Mouse (Mus musculus) heart, embryonic 13.5 days (tissue): Measurements from ENCODE around the gene Srrd. TPM values are rescaled to one million over a fixed set of nuclear protein-coding genes. Genes with fewer than 3 reads are reported as not detected.
A peak's percentile ranks its signal among the peaks of the same experiment; 100 is the strongest.

Source experiments
- ATAC-seq: fragments of 200-750 bp; cut with Nextera tagmentation; 2 replicates; pipeline ENCODE4 v1.8.0; 2017; ENCODE audit warnings: moderate TSS enrichment; ENCODE audit not compliant: insufficient number of reproducible peaks, low FRiP score, low TSS enrichment; ENCODE audit errors: extremely low read depth
- H3K27ac ChIP-seq: fragments of 300-500 bp; sonication (generic); replicated peaks from 2 replicates; pipeline ENCODE4 v1.5.1; 2015; ENCODE audit warnings: moderate library complexity, mild to moderate bottlenecking, inconsistent platforms
- H3K27me3 ChIP-seq: fragments of 300-500 bp; sonication (generic); replicated peaks from 2 replicates; pipeline ENCODE4 v1.6.1; 2015; ENCODE audit warnings: mild to moderate bottlenecking, inconsistent platforms
- H3K36me3 ChIP-seq: fragments of 300-500 bp; sonication (generic); 2 replicates; pipeline ENCODE4 v1.6.1; 2015; ENCODE audit warnings: mild to moderate bottlenecking, inconsistent platforms
- H3K4me1 ChIP-seq: fragments of 300-500 bp; sonication (generic); 2 replicates; pipeline ENCODE4 v1.6.1; 2015; ENCODE audit warnings: inconsistent platforms
- H3K4me2 ChIP-seq: fragments of 300-500 bp; sonication (generic); 2 replicates; pipeline ENCODE4 v1.6.1; 2015; ENCODE audit warnings: inconsistent platforms, mild to moderate bottlenecking, moderate library complexity
- H3K4me3 ChIP-seq: fragments of 300-500 bp; sonication (generic); 2 replicates; pipeline ENCODE4 v1.5.1; 2015; ENCODE audit warnings: moderate library complexity, mild to moderate bottlenecking, inconsistent platforms
- H3K9ac ChIP-seq: fragments of 300-500 bp; sonication (generic); 2 replicates; pipeline ENCODE4 v1.6.1; 2015; ENCODE audit warnings: inconsistent platforms, mild to moderate bottlenecking, moderate library complexity
- H3K9me3 ChIP-seq: fragments of 300-500 bp; sonication (generic); 2 replicates; pipeline ENCODE4 v1.6.1; 2016; ENCODE audit warnings: inconsistent platforms
- WGBS: fragments of 180-500 bp; shearing (Covaris S2); methylation state at CpG from one replicate; pipeline ENCODE4 v1.1.7; 2015; ENCODE audit warnings: mixed read lengths; 5-methylcytosine and 5-hydroxymethylcytosine counted together
- polyA plus RNA-seq: library from polyadenylated mRNA; unstranded; fragments of >200 nt; fragmentation: Nextera tagmentation; extraction: Ambion mirVana; gene quantifications from 2 replicates; pipeline ENCODE4 v1.2.1, GENCODE M21; 2015

Gene Srrd
- 24.0 and 25.8 TPM in 2 replicates for polyA plus RNA-seq

GRCm38 (mm10) chr5:112342463-112343204, at the start of gene Srrd, which contains the start of gene Hps4:
Gene Srrd (minus strand): TSS chr5:112343040.
Gene Hps4 (plus strand): TSS chr5:112343083.
- peak; percentile 60 for ATAC-seq
- Histone ChIP-seq H3K9ac (peak within 1 kb of the TSS; percentile 93), H3K27ac (peak within 1 kb of the TSS; percentile 21), H3K9me3 (no peaks in the 10 kb centered on the region), H3K36me3 (peaks cover 53% of the 10 kb centered on the region), H3K27me3 (no peaks in the 10 kb centered on the region), H3K4me3 (peak within 1 kb of the TSS; percentile 75), H3K4me2 (peak within 1 kb of the TSS; percentile 86), H3K4me1 (peaks cover 20% of the 10 kb centered on the region)
- WGBS: 1% methylated on average over 56 of the region's 64 CpGs

GRCm38 (mm10) chr5:112391676-112392323, 49.0 kb upstream of the Srrd start:
- Histone ChIP-seq H3K4me1 (peaks cover 9% of the 10 kb centered on the region), H3K9me3 (no peaks in the 10 kb centered on the region), H3K27me3 (peaks cover 95% of the 10 kb centered on the region), H3K36me3 (no peaks in the 10 kb centered on the region), H3K4me3 (no peak overlapping the region), H3K9ac (no peak overlapping the region), H3K27ac (no peak overlapping the region), H3K4me2 (no peak overlapping the region)
- no peak for ATAC-seq
- 50% methylated on average over 27 of the region's 27 CpGs for WGBS

DNA sequence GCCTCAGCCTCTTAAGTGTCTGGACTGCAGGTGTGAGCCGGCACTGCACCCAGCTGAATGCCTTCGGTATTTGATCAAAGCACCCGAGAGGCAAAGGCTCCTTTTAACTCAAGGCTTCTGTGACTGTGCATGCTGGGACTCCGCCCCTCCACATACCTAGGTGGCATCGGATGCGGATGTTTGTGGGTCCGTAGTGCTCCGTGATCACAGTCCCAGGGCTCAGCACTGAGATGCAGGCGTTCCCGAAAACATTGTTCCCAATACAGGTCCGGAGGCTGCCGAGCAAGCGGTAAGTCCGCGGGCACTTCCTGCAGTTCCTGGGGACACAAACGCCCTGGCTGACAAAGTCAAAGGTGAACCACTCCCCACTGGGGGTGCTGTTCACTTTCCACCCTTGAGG, 48.2 kb upstream of the Srrd start:
- Histone ChIP-seq H3K9me3 (no peaks in the 10 kb centered on the region), H3K36me3 (no peaks in the 10 kb centered on the region), H3K4me2 (no peak overlapping the region), H3K9ac (no peak overlapping the region), H3K4me3 (no peak overlapping the region), H3K27me3 (peaks cover 87% of the 10 kb centered on the region), H3K27ac (no peak overlapping the region), H3K4me1 (peaks cover 9% of the 10 kb centered on the region)
- 32% methylated on average over 16 of the region's 16 CpGs for WGBS
- ATAC-seq: no peak

DNA sequence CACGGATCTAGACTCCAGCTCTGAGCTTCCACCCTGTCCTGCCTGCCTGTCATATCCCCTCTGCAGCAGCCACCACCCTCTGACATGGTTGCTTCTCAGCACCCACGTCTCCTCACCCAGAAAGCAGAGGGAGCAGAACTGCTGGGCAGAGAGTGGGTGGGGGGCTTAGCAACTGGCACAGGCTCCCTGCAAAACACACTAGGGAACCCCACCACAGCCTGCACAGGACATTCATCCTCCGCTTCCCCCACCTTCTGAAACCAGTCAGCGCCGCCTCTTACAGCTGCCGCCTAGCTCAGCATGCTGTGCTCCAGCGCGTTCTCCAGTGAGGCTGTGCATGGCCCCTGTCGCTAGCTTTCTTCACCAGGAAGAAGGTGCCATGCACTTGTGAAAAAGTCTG, 46.5 kb upstream of the Srrd start:
- Histone ChIP-seq H3K27me3 (peaks cover 71% of the 10 kb centered on the region), H3K4me1 (peaks cover 4% of the 10 kb centered on the region), H3K9me3 (no peaks in the 10 kb centered on the region), H3K9ac (no peak overlapping the region), H3K27ac (no peak overlapping the region), H3K36me3 (no peaks in the 10 kb centered on the region), H3K4me3 (no peak overlapping the region), H3K4me2 (no peak overlapping the region)
- 72% methylated on average over 9 of the region's 9 CpGs for WGBS
- no peak for ATAC-seq

- no peak overlapping the region for H3K4me2 ChIP-seq
- no peak; the same call in 1 of the 2 replicates for ATAC-seq
- H3K9ac ChIP-seq: no peak overlapping the region
- H3K36me3 ChIP-seq: no peaks in the 10 kb centered on the region
- 59% methylated on average over 2 of the region's 2 CpGs for WGBS
- no peak overlapping the region for H3K4me3 ChIP-seq
- peaks cover 37% of the 10 kb centered on the region for H3K27me3 ChIP-seq
- H3K4me1 ChIP-seq: 0 out of 2 replicates have a peak, but pooled peaks cover 6% of the 10 kb centered on the region
- H3K27ac ChIP-seq: no peak overlapping the region
- H3K9me3 ChIP-seq: no peaks in the 10 kb centered on the region
These were observed 43.1 kb upstream of the Srrd start for GRCm38 (mm10) chr5:112385973-112386372.

GRCm38 (mm10) chr5:112384805-112385472, 42.1 kb upstream of the Srrd start:
- H3K27me3 ChIP-seq: peaks cover 27% of the 10 kb centered on the region
- 0 out of 2 replicates have a peak, but pooled peaks cover 7% of the 10 kb centered on the region for H3K4me1 ChIP-seq
- no peaks in the 10 kb centered on the region for H3K9me3 ChIP-seq
- no peak overlapping the region for H3K27ac ChIP-seq
- 85% methylated on average over 13 of the region's 13 CpGs for WGBS
- H3K36me3 ChIP-seq: peaks cover 5% of the 10 kb centered on the region
- no peak overlapping the region for H3K4me2 ChIP-seq
- H3K9ac ChIP-seq: no peak overlapping the region
- H3K4me3 ChIP-seq: no peak overlapping the region
- no peak for ATAC-seq

GRCm38 (mm10) chr5:112382641-112383330, 39.9 kb upstream of the Srrd start:
- Histone ChIP-seq H3K9ac (0 out of 2 replicates have a peak overlapping the region, but pooled peaks have one; percentile 5), H3K4me3 (no peak overlapping the region), H3K4me2 (no peak overlapping the region), H3K4me1 (0 out of 2 replicates have a peak, but pooled peaks cover 7% of the 10 kb centered on the region), H3K36me3 (peaks cover 26% of the 10 kb centered on the region), H3K27ac (no peak overlapping the region), H3K9me3 (no peaks in the 10 kb centered on the region), H3K27me3 (peaks cover 8% of the 10 kb centered on the region)
- ATAC-seq: no peak
- 64% methylated on average over 15 of the region's 17 CpGs for WGBS

GRCm38 (mm10) chr5:112382042-112382441, 39.2 kb upstream of the Srrd start:
- 65% methylated on average over 6 of the region's 9 CpGs for WGBS
- H3K36me3 ChIP-seq: peaks cover 32% of the 10 kb centered on the region
- H3K4me3 ChIP-seq: no peak overlapping the region
- H3K9me3 ChIP-seq: no peaks in the 10 kb centered on the region
- 0 out of 2 replicates have a peak, but pooled peaks cover 7% of the 10 kb centered on the region for H3K4me1 ChIP-seq
- H3K27ac ChIP-seq: no peak overlapping the region
- H3K9ac ChIP-seq: no peak overlapping the region
- ATAC-seq: no peak
- H3K4me2 ChIP-seq: no peak overlapping the region
- peaks cover under 1% of the 10 kb centered on the region; the same call in 1 of the 2 replicates for H3K27me3 ChIP-seq

DNA sequence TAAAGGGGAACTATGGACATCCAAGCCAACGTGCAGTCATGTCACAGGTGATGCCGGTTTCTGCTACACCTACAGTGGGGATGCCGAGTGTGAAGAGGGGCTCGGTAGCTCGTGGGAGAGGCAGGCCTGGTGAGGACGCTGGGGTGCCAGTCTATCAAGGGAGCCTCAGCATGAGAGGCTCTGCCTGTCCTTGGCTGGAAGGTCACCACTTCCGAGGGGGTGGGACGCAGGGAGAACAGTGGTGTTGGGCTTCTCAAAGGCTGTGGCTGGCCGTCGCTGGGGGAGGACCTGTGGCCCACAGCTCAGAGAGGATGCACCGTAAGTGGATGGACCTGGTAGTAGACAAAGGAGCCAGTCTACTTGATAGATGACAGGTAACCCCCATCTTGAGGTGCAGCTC, 38.3 kb upstream of the Srrd start:
- no peak overlapping the region for H3K9ac ChIP-seq
- H3K4me1 ChIP-seq: 0 out of 2 replicates have a peak, but pooled peaks cover 7% of the 10 kb centered on the region
- peaks cover 37% of the 10 kb centered on the region for H3K36me3 ChIP-seq
- no peak overlapping the region for H3K4me2 ChIP-seq
- ATAC-seq: no peak
- no peak overlapping the region for H3K27ac ChIP-seq
- H3K4me3 ChIP-seq: no peak overlapping the region
- 59% methylated on average over 11 of the region's 11 CpGs for WGBS
- H3K27me3 ChIP-seq: no peaks in the 10 kb centered on the region
- H3K9me3 ChIP-seq: no peaks in the 10 kb centered on the region

DNA sequence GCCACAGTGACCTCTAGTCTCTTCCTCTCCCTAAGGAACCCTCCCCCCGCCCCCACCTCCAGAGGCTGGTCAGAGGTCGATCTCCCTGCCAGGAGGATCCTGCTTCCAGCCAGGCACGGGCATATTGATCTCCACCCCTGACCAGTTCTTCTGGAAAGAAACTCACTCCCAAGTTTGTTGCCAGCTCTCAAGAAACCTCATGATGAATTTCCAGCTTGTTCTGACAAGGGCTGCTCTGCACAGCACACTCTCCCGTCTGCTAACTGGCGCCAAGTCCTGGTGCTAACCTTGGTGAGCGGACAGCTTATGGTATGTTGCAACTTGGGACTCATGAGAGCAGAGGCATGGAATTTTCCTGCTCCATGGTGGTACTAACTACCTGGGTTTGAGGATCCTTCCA, 35.9 kb upstream of the Srrd start:
- no peak overlapping the region for H3K4me3 ChIP-seq
- H3K27me3 ChIP-seq: no peaks in the 10 kb centered on the region
- H3K4me1 ChIP-seq: 0 out of 2 replicates have a peak, but pooled peaks cover 7% of the 10 kb centered on the region
- no peaks in the 10 kb centered on the region for H3K9me3 ChIP-seq
- H3K36me3 ChIP-seq: peaks cover 60% of the 10 kb centered on the region
- H3K27ac ChIP-seq: no peak overlapping the region
- H3K4me2 ChIP-seq: no peak overlapping the region
- WGBS: 80% methylated on average over 6 of the region's 6 CpGs
- no peak for ATAC-seq
- no peak overlapping the region for H3K9ac ChIP-seq

- H3K36me3 ChIP-seq: peaks cover 72% of the 10 kb centered on the region
- ATAC-seq: no peak
- WGBS: 81% methylated on average over 1 of the region's 1 CpGs
- no peaks in the 10 kb centered on the region for H3K9me3 ChIP-seq
- no peaks in the 10 kb centered on the region for H3K27me3 ChIP-seq
- no peak overlapping the region for H3K4me2 ChIP-seq
- H3K9ac ChIP-seq: no peak overlapping the region
- no peak overlapping the region for H3K27ac ChIP-seq
- H3K4me3 ChIP-seq: no peak overlapping the region
- 0 out of 2 replicates have a peak, but pooled peaks cover 7% of the 10 kb centered on the region for H3K4me1 ChIP-seq
These were observed 34.5 kb upstream of the Srrd start for GRCm38 (mm10) chr5:112377380-112377779.
